Mouse (Mus musculus): ENCODE measurements around the gene Mroh2a. TPM values are rescaled to one million over a fixed set of nuclear protein-coding genes. Genes with fewer than 3 reads are reported as not detected.

Gene Mroh2a
- polyA plus RNA-seq, 1 experiment = 0.96 TPM

DNA sequence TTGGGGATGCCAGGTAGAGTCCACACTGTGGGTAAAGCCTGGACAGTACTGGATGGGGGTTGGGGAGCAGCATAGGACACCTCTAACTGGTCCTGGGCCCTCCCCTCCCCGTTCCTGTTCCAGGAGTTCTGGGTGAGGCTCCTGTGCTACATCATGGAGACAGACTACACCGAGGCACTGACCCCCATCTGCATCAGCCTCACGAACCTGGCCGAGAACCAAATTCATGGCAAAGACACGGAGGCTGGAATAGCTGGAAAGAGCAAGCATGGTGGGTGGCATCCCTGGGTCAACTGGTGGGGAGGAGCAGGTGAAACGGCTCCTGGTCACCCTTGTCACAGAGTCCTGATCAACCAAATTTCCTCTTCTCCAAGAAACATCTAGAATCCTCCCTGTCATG lies 12.0 kb downstream of the Mroh2a start:
- no peak for DNase-seq
- Histone ChIP-seq H3K4me1 (replicated peaks; ENCODE audit: control insufficient read depth, insufficient read depth, low read length) (no peaks in the 10 kb centered on the region), H3K4me3 (ENCODE audit: control insufficient read depth, insufficient read depth, low read length) (no peak overlapping the region), H3K27ac (ENCODE audit: control insufficient read depth, insufficient read depth, low read length) (no peak overlapping the region), H3K36me3 (ENCODE audit: control insufficient read depth, insufficient read depth, low read length) (no peaks in the 10 kb centered on the region), H3K27me3 (ENCODE audit: control insufficient read depth, insufficient read depth, low read length) (no peaks in the 10 kb centered on the region)
- TF ChIP-seq CTCF (IDR thresholded peaks at IDR 0.05; ENCODE audit: borderline replicate concordance, control insufficient read depth, extremely low read depth, insufficient read depth, low read length, poor library complexity) = no peak
- no peak for TF ChIP-seq POLR2A (IDR thresholded peaks at IDR 0.05; ENCODE audit: control insufficient read depth, extremely low read depth, insufficient read depth, low read length, poor library complexity)
- 80% methylated on average over 6 of the region's 6 CpGs for WGBS

GRCm38 (mm10) chr1:88240072-88240471 lies 13.3 kb downstream of the Mroh2a start:
- 78% methylated on average over 5 of the region's 5 CpGs for WGBS
- no peaks in the 10 kb centered on the region for H3K27me3 ChIP-seq (ENCODE audit: control insufficient read depth, insufficient read depth, low read length)
- DNase-seq = no peak
- TF ChIP-seq POLR2A (IDR thresholded peaks at IDR 0.05; ENCODE audit: control insufficient read depth, extremely low read depth, insufficient read depth, low read length, poor library complexity) = no peak
- TF ChIP-seq CTCF (IDR thresholded peaks at IDR 0.05; ENCODE audit: borderline replicate concordance, control insufficient read depth, extremely low read depth, insufficient read depth, low read length, poor library complexity) = no peak
- no peaks in the 10 kb centered on the region for H3K4me1 ChIP-seq (replicated peaks; ENCODE audit: control insufficient read depth, insufficient read depth, low read length)
- H3K27ac ChIP-seq (ENCODE audit: control insufficient read depth, insufficient read depth, low read length) = no peak overlapping the region
- H3K4me3 ChIP-seq (ENCODE audit: control insufficient read depth, insufficient read depth, low read length) = no peak overlapping the region
- no peaks in the 10 kb centered on the region for H3K36me3 ChIP-seq (ENCODE audit: control insufficient read depth, insufficient read depth, low read length)

DNA sequence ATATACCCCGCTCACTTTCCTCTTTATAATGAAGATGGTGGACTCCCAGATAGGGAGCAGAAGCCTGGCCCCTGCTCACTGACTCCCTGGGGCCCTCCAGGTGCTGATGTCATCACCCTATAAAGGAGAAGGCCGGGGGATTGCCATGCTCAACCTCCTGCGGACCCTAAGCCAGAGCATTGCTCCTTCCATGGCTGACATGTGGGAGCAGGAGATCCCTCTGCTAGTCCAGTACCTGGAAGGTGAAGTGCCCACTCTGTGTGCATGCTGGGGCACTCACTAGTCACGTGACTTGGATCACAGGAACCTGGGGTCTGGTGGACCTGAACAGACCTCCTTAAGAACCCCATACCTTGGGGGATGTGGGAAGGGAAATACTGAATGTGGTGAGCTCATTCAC lies 13.8 kb downstream of the Mroh2a start:
- no peak for DNase-seq
- Histone ChIP-seq H3K27ac (ENCODE audit: control insufficient read depth, insufficient read depth, low read length) (no peak overlapping the region), H3K4me3 (ENCODE audit: control insufficient read depth, insufficient read depth, low read length) (no peak overlapping the region), H3K36me3 (ENCODE audit: control insufficient read depth, insufficient read depth, low read length) (no peaks in the 10 kb centered on the region), H3K4me1 (replicated peaks; ENCODE audit: control insufficient read depth, insufficient read depth, low read length) (no peaks in the 10 kb centered on the region), H3K27me3 (ENCODE audit: control insufficient read depth, insufficient read depth, low read length) (no peaks in the 10 kb centered on the region)
- TF ChIP-seq POLR2A (IDR thresholded peaks at IDR 0.05; ENCODE audit: control insufficient read depth, extremely low read depth, insufficient read depth, low read length, poor library complexity) (no peak), CTCF (IDR thresholded peaks at IDR 0.05; ENCODE audit: borderline replicate concordance, control insufficient read depth, extremely low read depth, insufficient read depth, low read length, poor library complexity) (no peak)
- 82% methylated on average over 4 of the region's 4 CpGs for WGBS

DNA sequence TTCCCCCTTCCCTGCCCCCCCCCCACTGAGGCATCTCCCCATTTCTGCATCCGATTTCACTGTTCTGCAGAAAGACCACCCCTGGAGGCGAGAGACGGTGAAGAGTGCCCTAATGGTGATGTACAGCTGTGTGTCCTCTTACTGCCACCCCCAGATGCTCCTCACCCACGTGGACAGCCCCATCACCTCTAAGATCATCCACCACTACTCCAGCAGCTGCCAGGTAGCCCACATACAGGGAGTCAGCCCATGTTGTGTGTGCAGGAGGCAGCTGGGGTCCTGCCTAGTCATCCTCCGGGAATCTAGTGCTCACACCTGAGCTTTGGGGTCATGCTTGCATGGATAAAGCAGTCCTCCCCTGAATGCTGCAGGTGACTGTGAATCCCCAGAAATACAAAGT lies 17.1 kb downstream of the Mroh2a start:
- Histone ChIP-seq H3K27me3 (ENCODE audit: control insufficient read depth, insufficient read depth, low read length) (no peaks in the 10 kb centered on the region), H3K4me1 (replicated peaks; ENCODE audit: control insufficient read depth, insufficient read depth, low read length) (no peaks in the 10 kb centered on the region), H3K36me3 (ENCODE audit: control insufficient read depth, insufficient read depth, low read length) (no peaks in the 10 kb centered on the region), H3K4me3 (ENCODE audit: control insufficient read depth, insufficient read depth, low read length) (no peak overlapping the region), H3K27ac (ENCODE audit: control insufficient read depth, insufficient read depth, low read length) (no peak overlapping the region)
- no peak for TF ChIP-seq POLR2A (IDR thresholded peaks at IDR 0.05; ENCODE audit: control insufficient read depth, extremely low read depth, insufficient read depth, low read length, poor library complexity)
- TF ChIP-seq CTCF (IDR thresholded peaks at IDR 0.05; ENCODE audit: borderline replicate concordance, control insufficient read depth, extremely low read depth, insufficient read depth, low read length, poor library complexity) = no peak
- no peak for DNase-seq
- WGBS = 70% methylated on average over 5 of the region's 5 CpGs

DNA sequence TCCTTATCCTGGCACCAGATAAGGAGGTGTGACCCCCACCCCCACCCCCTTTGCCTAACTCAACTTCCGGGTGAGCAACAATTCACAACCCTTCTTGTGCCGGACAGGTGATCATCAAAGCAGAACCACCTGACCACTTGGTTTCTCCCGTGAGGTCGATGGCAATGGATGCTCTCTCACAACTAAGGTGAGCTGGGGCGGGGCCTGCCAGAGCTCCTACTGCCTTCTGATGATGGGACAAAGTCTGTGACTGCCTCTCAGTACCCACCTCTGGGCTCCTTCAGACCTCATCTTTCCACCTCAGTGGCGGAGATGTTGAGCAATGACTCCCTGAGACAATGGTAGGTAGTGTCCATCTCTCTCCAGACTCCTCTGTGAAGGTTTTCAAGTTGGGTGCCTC lies 19.1 kb downstream of the Mroh2a start:
- H3K4me3 ChIP-seq (ENCODE audit: control insufficient read depth, insufficient read depth, low read length) = no peak overlapping the region
- no peaks in the 10 kb centered on the region for H3K4me1 ChIP-seq (replicated peaks; ENCODE audit: control insufficient read depth, insufficient read depth, low read length)
- no peaks in the 10 kb centered on the region for H3K36me3 ChIP-seq (ENCODE audit: control insufficient read depth, insufficient read depth, low read length)
- 81% methylated on average over 6 of the region's 6 CpGs for WGBS
- TF ChIP-seq POLR2A (IDR thresholded peaks at IDR 0.05; ENCODE audit: control insufficient read depth, extremely low read depth, insufficient read depth, low read length, poor library complexity) = no peak
- no peaks in the 10 kb centered on the region for H3K27me3 ChIP-seq (ENCODE audit: control insufficient read depth, insufficient read depth, low read length)
- no peak overlapping the region for H3K27ac ChIP-seq (ENCODE audit: control insufficient read depth, insufficient read depth, low read length)
- no peak for DNase-seq

DNA sequence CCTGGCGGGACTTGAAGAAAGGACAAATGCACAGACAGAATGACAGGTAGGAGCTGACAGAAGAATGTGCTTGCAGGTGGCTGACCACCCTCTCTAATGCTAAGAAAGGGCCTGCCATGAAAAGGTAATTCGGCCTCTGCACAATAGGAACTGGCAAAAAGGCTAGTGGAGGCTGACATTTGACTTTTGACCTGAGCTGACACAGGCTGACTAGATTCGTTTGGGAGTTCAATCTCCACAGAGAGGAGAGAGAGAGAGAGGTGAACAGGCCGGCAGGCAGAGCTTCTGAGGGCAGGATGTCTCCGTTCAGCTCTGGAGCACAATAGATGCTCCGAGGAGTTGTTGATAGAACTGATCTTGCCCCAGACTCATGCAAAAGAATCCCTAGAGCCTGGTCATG lies 19.6 kb downstream of the Mroh2a start:
- TF ChIP-seq POLR2A (IDR thresholded peaks at IDR 0.05; ENCODE audit: control insufficient read depth, extremely low read depth, insufficient read depth, low read length, poor library complexity) (no peak), CTCF (IDR thresholded peaks at IDR 0.05; ENCODE audit: borderline replicate concordance, control insufficient read depth, extremely low read depth, insufficient read depth, low read length, poor library complexity) (no peak)
- WGBS = 54% methylated on average over 6 of the region's 6 CpGs
- Histone ChIP-seq H3K4me3 (ENCODE audit: control insufficient read depth, insufficient read depth, low read length) (no peak overlapping the region), H3K27me3 (ENCODE audit: control insufficient read depth, insufficient read depth, low read length) (no peaks in the 10 kb centered on the region), H3K27ac (ENCODE audit: control insufficient read depth, insufficient read depth, low read length) (no peak overlapping the region), H3K36me3 (ENCODE audit: control insufficient read depth, insufficient read depth, low read length) (no peaks in the 10 kb centered on the region), H3K4me1 (replicated peaks; ENCODE audit: control insufficient read depth, insufficient read depth, low read length) (no peaks in the 10 kb centered on the region)
- DNase-seq = no peak

- DNase-seq = no peak
- Histone ChIP-seq H3K4me3 (ENCODE audit: control insufficient read depth, insufficient read depth, low read length) (no peak overlapping the region), H3K36me3 (ENCODE audit: control insufficient read depth, insufficient read depth, low read length) (no peaks in the 10 kb centered on the region), H3K27me3 (ENCODE audit: control insufficient read depth, insufficient read depth, low read length) (no peaks in the 10 kb centered on the region), H3K4me1 (replicated peaks; ENCODE audit: control insufficient read depth, insufficient read depth, low read length) (no peaks in the 10 kb centered on the region), H3K27ac (ENCODE audit: control insufficient read depth, insufficient read depth, low read length) (no peak overlapping the region)
- WGBS = 52% methylated on average over 2 of the region's 2 CpGs
- TF ChIP-seq POLR2A (IDR thresholded peaks at IDR 0.05; ENCODE audit: control insufficient read depth, extremely low read depth, insufficient read depth, low read length, poor library complexity) (no peak), CTCF (IDR thresholded peaks at IDR 0.05; ENCODE audit: borderline replicate concordance, control insufficient read depth, extremely low read depth, insufficient read depth, low read length, poor library complexity) (no peak)
Measured at GRCm38 (mm10) chr1:88247660-88248059, 20.9 kb downstream of the Mroh2a start.

Measured in thymus, adult 2 months (tissue).